Mouse (Mus musculus): ENCODE results near the gene Cd24a.

Cd24a gene

GRCm38 (mm10) chr10:43581260-43581659 lies 3.2 kb downstream of the Cd24a start:
- in situ Hi-C loops (cut with MboI), result no loop called here

GRCm38 (mm10) chr10:43584538-43584937 lies 6.5 kb downstream of the Cd24a start:
- in situ Hi-C loops (cut with MboI), result no loop called here

- in situ Hi-C loops (cut with MboI), result no loop called here
Observed at GRCm38 (mm10) chr10:43588470-43589177, 10.5 kb downstream of the Cd24a start.

GRCm38 (mm10) chr10:43591477-43591876 lies 13.4 kb downstream of the Cd24a start:
- in situ Hi-C loops (cut with MboI), result no loop called here

- in situ Hi-C loops (cut with MboI), result no loop called here
Observed at GRCm38 (mm10) chr10:43593182-43593581, 15.1 kb downstream of the Cd24a start.

GRCm38 (mm10) chr10:43594187-43594586 lies 16.1 kb downstream of the Cd24a start:
- in situ Hi-C loops (cut with MboI), result no loop called here

- in situ Hi-C loops (cut with MboI), result no loop called here
Observed at GRCm38 (mm10) chr10:43594894-43595293, 16.8 kb downstream of the Cd24a start.

GRCm38 (mm10) chr10:43598067-43598726 lies 20.1 kb downstream of the Cd24a start:
- in situ Hi-C loops (cut with MboI), result no loop called here

GRCm38 (mm10) chr10:43601039-43601438 lies 23.0 kb downstream of the Cd24a start:
- in situ Hi-C loops (cut with MboI), result no loop called here

GRCm38 (mm10) chr10:43601511-43602396 lies 23.7 kb downstream of the Cd24a start:
- in situ Hi-C loops (cut with MboI), result no loop called here

- in situ Hi-C loops (cut with MboI), result no loop called here
Observed at GRCm38 (mm10) chr10:43603975-43604686, 26.0 kb downstream of the Cd24a start.

GRCm38 (mm10) chr10:43604687-43605250 lies 26.7 kb downstream of the Cd24a start:
- in situ Hi-C loops (cut with MboI), result no loop called here

GRCm38 (mm10) chr10:43605901-43606300 lies 27.8 kb downstream of the Cd24a start:
- in situ Hi-C loops (cut with MboI), result no loop called here

GRCm38 (mm10) chr10:43609507-43609906 lies 31.4 kb downstream of the Cd24a start:
- in situ Hi-C loops (cut with MboI), result no loop called here

GRCm38 (mm10) chr10:43609958-43610357 lies 31.9 kb downstream of the Cd24a start:
- in situ Hi-C loops (cut with MboI), result no loop called here

- in situ Hi-C loops (cut with MboI), result no loop called here
Observed at GRCm38 (mm10) chr10:43611081-43611480, 33.0 kb downstream of the Cd24a start.

- in situ Hi-C loops (cut with MboI), result no loop called here
Observed at GRCm38 (mm10) chr10:43619059-43619531, 41.0 kb downstream of the Cd24a start.

- in situ Hi-C loops (cut with MboI), result no loop called here
Observed at GRCm38 (mm10) chr10:43619939-43620338, 41.9 kb downstream of the Cd24a start.

- in situ Hi-C loops (cut with MboI), result no loop called here
Observed at GRCm38 (mm10) chr10:43623510-43623909, 45.4 kb downstream of the Cd24a start.

- in situ Hi-C loops (cut with MboI), result no loop called here
Observed at GRCm38 (mm10) chr10:43624362-43624761, 46.3 kb downstream of the Cd24a start.

- in situ Hi-C loops (cut with MboI), result no loop called here
Observed at GRCm38 (mm10) chr10:43624791-43625398, 46.8 kb downstream of the Cd24a start.

All from mature B cell (primary cell).